Mouse (Mus musculus) myocyte (in vitro differentiated cells): ENCODE results near the gene Fam45a. TPM values are rescaled to one million over a fixed set of nuclear protein-coding genes. Genes with fewer than 3 reads are reported as not detected.
A peak's percentile ranks its signal among the peaks of the same experiment; 100 is the strongest.

ENCODE experiments used
- H3K27me3 ChIP-seq: one replicate; pipeline ENCODE4 v1.6.1; 2011; ENCODE audit not compliant: control insufficient read depth, insufficient read depth, insufficient read length
- H3K36me3 ChIP-seq: one replicate; pipeline ENCODE4 v1.6.1; 2011; ENCODE audit not compliant: control insufficient read depth, insufficient read depth
- H3K4me2 ChIP-seq: one replicate; pipeline ENCODE4 v1.6.1; 2011; ENCODE audit warnings: low read depth, control low read depth
- H3K4me3 ChIP-seq: one replicate; pipeline ENCODE4 v1.5.1; 2011; ENCODE audit warnings: mild to moderate bottlenecking, control low read depth, moderate library complexity
- H3K79me2 ChIP-seq: one replicate; pipeline ENCODE4 v1.6.1; 2011; ENCODE audit not compliant: control insufficient read depth, insufficient read depth
- H3ac ChIP-seq: one replicate; pipeline ENCODE4 v1.6.1; 2011; ENCODE audit not compliant: control insufficient read depth, insufficient read length
- CEBPB ChIP-seq: IDR thresholded peaks from 2 replicates; pipeline ENCODE4 v1.6.1; 2011; ENCODE audit warnings: mild to moderate bottlenecking, moderate library complexity; ENCODE audit not compliant: poor library complexity, insufficient read depth, severe bottlenecking
- E2F4 ChIP-seq: IDR thresholded peaks from one replicate; pipeline ENCODE4 v1.6.1; 2011; ENCODE audit warnings: mild to moderate bottlenecking, control low read depth, moderate library complexity; ENCODE audit not compliant: insufficient read depth
- MAX ChIP-seq: IDR thresholded peaks from one replicate; pipeline ENCODE4 v1.6.1; 2011; ENCODE audit warnings: low read depth, mild to moderate bottlenecking, control low read depth
- MYOD1 ChIP-seq, 3 experiments: IDR thresholded peaks; one replicate each; pipeline ENCODE4 v1.6.1; 2011; ENCODE audit warnings: control low read depth in 2 of 3, low read depth in 2 of 3, mild to moderate bottlenecking in 2 of 3, moderate library complexity in 1 of 3; ENCODE audit not compliant: insufficient read length in 2 of 3, control insufficient read depth in 1 of 3
- MYOG ChIP-seq, 3 experiments: IDR thresholded peaks; one replicate each; pipeline ENCODE4 v1.6.1; 2011; ENCODE audit warnings: control low read depth in 2 of 3, low read depth in 2 of 3, mild to moderate bottlenecking in 2 of 3; ENCODE audit not compliant: insufficient read length in 2 of 3, control insufficient read depth in 1 of 3, insufficient read depth in 1 of 3
- POLR2A ChIP-seq: IDR thresholded peaks from one replicate; pipeline ENCODE4 v1.6.1; 2011; ENCODE audit warnings: low read depth, mild to moderate bottlenecking, control low read depth, moderate library complexity; ENCODE audit not compliant: insufficient read length
- POLR2AphosphoS2 ChIP-seq: IDR thresholded peaks from one replicate; pipeline ENCODE4 v1.6.1; 2011; ENCODE audit warnings: low read depth, control low read depth; ENCODE audit not compliant: insufficient read length
- REST ChIP-seq: IDR thresholded peaks from one replicate; pipeline ENCODE4 v1.6.1; 2011; ENCODE audit warnings: mild to moderate bottlenecking, control low read depth, moderate library complexity; ENCODE audit not compliant: insufficient read depth, insufficient read length
- SRF ChIP-seq: IDR thresholded peaks from one replicate; pipeline ENCODE4 v1.6.1; 2011; ENCODE audit warnings: low read depth; ENCODE audit not compliant: control insufficient read depth, insufficient read length
- TCF12 ChIP-seq: IDR thresholded peaks from one replicate; pipeline ENCODE4 v1.6.1; 2011; ENCODE audit warnings: mild to moderate bottlenecking, control low read depth; ENCODE audit not compliant: poor library complexity, insufficient read depth, severe bottlenecking
- TCF3 ChIP-seq: IDR thresholded peaks from one replicate; pipeline ENCODE4 v1.6.1; 2011; ENCODE audit warnings: low read depth, control low read depth; ENCODE audit not compliant: insufficient read length
- USF1 ChIP-seq: IDR thresholded peaks from one replicate; pipeline ENCODE4 v1.6.1; 2011; ENCODE audit warnings: low read depth, mild to moderate bottlenecking, control low read depth, moderate library complexity
- polyA plus RNA-seq: library from polyadenylated mRNA; unstranded; fragments of >200 nt; fragmentation: generic; extraction: Trizol; gene quantifications from one replicate; pipeline ENCODE4 v1.2.1, GENCODE M21; 2012; ENCODE audit warnings: missing spikeins

Fam45a gene
- 13.4 TPM for polyA plus RNA-seq

- no peaks in the 10 kb centered on the region for H3K27me3 ChIP-seq
- H3K36me3 ChIP-seq = peaks cover 6% of the 10 kb centered on the region
- peaks cover 14% of the 10 kb centered on the region for H3K79me2 ChIP-seq
- peak within 1 kb of the TSS; percentile 61 for H3ac ChIP-seq
- TF ChIP-seq POLR2A = peak; percentile 99
- no peak for TF ChIP-seq TCF3
- TF ChIP-seq MYOG (IDR thresholded peaks at IDR 0.05; ENCODE audit: control insufficient read depth in 1 of 3, insufficient read depth in 1 of 3, insufficient read length in 2 of 3, low read depth in 2 of 3) = peak in 2 of 3 experiments; percentile 6 to 32
- peak in 1 of 3 experiments; percentile 48 for TF ChIP-seq MYOD1 (IDR thresholded peaks at IDR 0.05; ENCODE audit: control insufficient read depth in 1 of 3, insufficient read length in 2 of 3, low read depth in 2 of 3)
- peak; percentile 42 for TF ChIP-seq SRF
- TF ChIP-seq CEBPB = no peak
- peak; percentile 99 for TF ChIP-seq POLR2AphosphoS2
- no peak for TF ChIP-seq REST
- peak within 1 kb of the TSS; percentile 82 for H3K4me2 ChIP-seq
- peak within 1 kb of the TSS; percentile 63 for H3K4me3 ChIP-seq
These were observed at the start of gene Fam45a for GRCm38 (mm10) chr19:60811098-60812035. Gene Fam45a, plus strand, starts transcription at chr19:60811585.

- Histone ChIP-seq H3ac (no peak overlapping the region), H3K36me3 (peaks cover 89% of the 10 kb centered on the region), H3K4me2 (no peak overlapping the region), H3K79me2 (peaks cover 51% of the 10 kb centered on the region), H3K27me3 (no peaks in the 10 kb centered on the region), H3K4me3 (no peak overlapping the region)
- TF ChIP-seq MYOG (IDR thresholded peaks at IDR 0.05; ENCODE audit: control insufficient read depth in 1 of 3, insufficient read depth in 1 of 3, insufficient read length in 2 of 3, low read depth in 2 of 3) = no peak
- no peak for TF ChIP-seq MYOD1 (IDR thresholded peaks at IDR 0.05; ENCODE audit: control insufficient read depth in 1 of 3, insufficient read length in 2 of 3, low read depth in 2 of 3)
- TF ChIP-seq TCF12 = no peak
- TF ChIP-seq USF1 = no peak
These were observed 38.0 kb upstream of the Fam45a start for GRCm38 (mm10) chr19:60773366-60773765.

GRCm38 (mm10) chr19:60782034-60782433 lies 29.4 kb upstream of the Fam45a start:
- Histone ChIP-seq H3K79me2 (peaks cover 94% of the 10 kb centered on the region), H3K27me3 (no peaks in the 10 kb centered on the region), H3K4me3 (no peak overlapping the region), H3K4me2 (no peak overlapping the region), H3ac (no peak overlapping the region), H3K36me3 (peaks cover 54% of the 10 kb centered on the region)
- TF ChIP-seq POLR2AphosphoS2 (no peak), MYOG (IDR thresholded peaks at IDR 0.05; ENCODE audit: control insufficient read depth in 1 of 3, insufficient read depth in 1 of 3, insufficient read length in 2 of 3, low read depth in 2 of 3) (no peak), TCF3 (no peak), CEBPB (peak; percentile 41; the same call in 1 of the 2 replicates)

DNA sequence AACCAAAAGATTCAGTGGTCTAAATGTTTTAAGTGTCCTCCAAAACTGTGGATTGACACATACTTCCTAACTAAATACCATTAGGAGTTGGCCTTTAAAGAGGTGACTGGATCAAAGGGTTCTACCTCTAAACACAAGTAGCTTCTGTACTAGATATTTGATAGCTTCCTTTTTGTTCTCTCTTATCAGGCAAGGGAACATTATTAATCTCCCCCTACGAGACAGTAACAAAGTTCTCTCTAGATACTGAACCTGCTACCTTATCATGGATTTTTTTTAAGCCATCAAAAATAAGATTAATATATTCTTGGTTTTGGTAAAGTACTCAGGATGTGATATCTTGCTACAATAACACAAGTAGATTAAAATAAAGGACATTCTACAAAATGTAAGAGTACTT lies 26.7 kb upstream of the Fam45a start:
- Histone ChIP-seq H3ac (no peak overlapping the region), H3K4me3 (no peak overlapping the region), H3K4me2 (no peak overlapping the region), H3K36me3 (peaks cover 28% of the 10 kb centered on the region), H3K27me3 (no peaks in the 10 kb centered on the region), H3K79me2 (peaks cover 100% of the 10 kb centered on the region)
- TF ChIP-seq POLR2AphosphoS2 (no peak), CEBPB (no peak), REST (no peak), MAX (no peak), SRF (no peak), E2F4 (no peak), MYOD1 (IDR thresholded peaks at IDR 0.05; ENCODE audit: control insufficient read depth in 1 of 3, insufficient read length in 2 of 3, low read depth in 2 of 3) (no peak), MYOG (IDR thresholded peaks at IDR 0.05; ENCODE audit: control insufficient read depth in 1 of 3, insufficient read depth in 1 of 3, insufficient read length in 2 of 3, low read depth in 2 of 3) (no peak), USF1 (no peak), TCF3 (no peak), TCF12 (no peak), POLR2A (no peak)

DNA sequence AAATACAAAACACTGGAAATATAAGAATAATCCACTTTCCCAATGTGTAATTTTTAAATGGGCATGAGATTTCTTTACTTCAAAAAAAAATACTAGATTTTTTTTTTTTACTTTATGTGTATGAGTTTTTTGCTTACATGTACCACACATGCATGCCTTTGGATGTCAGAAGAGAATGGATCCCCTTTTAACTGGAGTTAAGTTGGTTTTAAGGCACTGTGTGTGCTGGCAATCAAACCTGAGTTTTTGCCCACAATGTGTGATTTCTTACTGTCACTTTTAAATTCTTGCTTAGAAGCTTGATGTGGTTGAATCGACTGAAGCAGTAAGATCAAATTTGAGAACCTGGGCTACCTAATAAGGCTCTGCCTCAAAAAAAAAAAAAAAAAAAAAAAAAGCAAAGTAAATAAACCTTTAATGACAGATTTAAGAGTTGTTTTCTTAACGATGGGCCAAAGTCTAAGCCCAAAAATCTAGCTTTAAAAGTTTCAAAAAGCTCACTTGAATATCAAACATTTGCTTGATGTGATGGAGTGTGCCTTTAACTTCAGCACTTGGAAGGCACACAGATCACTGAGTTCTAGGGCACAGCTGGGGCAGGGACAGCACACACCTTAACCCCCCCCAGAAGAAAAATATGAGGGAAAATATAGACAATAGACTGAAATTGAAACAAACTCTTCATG lies 23.8 kb upstream of the Fam45a start:
- H3K4me3 ChIP-seq = no peak overlapping the region
- TF ChIP-seq POLR2AphosphoS2 = no peak
- TF ChIP-seq USF1 = no peak
- no peak for TF ChIP-seq E2F4
- no peak for TF ChIP-seq POLR2A
- no peaks in the 10 kb centered on the region for H3K27me3 ChIP-seq
- H3ac ChIP-seq = no peak overlapping the region
- H3K4me2 ChIP-seq = peak overlapping the region; percentile 97
- H3K36me3 ChIP-seq = peaks cover 3% of the 10 kb centered on the region
- H3K79me2 ChIP-seq = peaks cover 78% of the 10 kb centered on the region
